Mouse (Mus musculus) ES-Bruce4 (cell line): ENCODE results near the gene Urad.

ENCODE experiments used
- CTCF ChIP-seq: IDR thresholded peaks from one replicate; pipeline ENCODE4 v1.8.1; 2011; ENCODE audit warnings: low read depth, low read length
- POLR2A ChIP-seq: IDR thresholded peaks from one replicate; pipeline ENCODE4 v1.8.1; 2011; ENCODE audit warnings: low read length; ENCODE audit not compliant: insufficient read depth

- no peak for TF ChIP-seq CTCF
- TF ChIP-seq POLR2A: no peak
These were observed 7.4 kb downstream of the Urad start for GRCm38 (mm10) chr5:147314646-147315431.
